Mouse (Mus musculus): ENCODE measurements around the gene 3110040M04Rik. TPM values are rescaled to one million over a fixed set of nuclear protein-coding genes. Genes with fewer than 3 reads are reported as not detected.
"Not testable (repeated sequence)": the region's sequence is repeated elsewhere in the genome, so short reads cannot be mapped to it uniquely, and the experiment has no call there.

3110040M04Rik gene
- polyA plus RNA-seq (2021): not detected

- DNase-seq (ENCODE audit: low read depth, low spot score); POLR2A ChIA-PET; in situ Hi-C loops (cut with MboI; ENCODE audit: low pct_unique_long_range_greater_than_20kb); ATAC-seq; H3K27me3 ChIP-seq; CTCF ChIA-PET: not testable (repeated sequence)
Observed at GRCm38 (mm10) chr1:151203818-151204217, at the start of gene 3110040M04Rik. Gene 3110040M04Rik, plus strand, starts transcription at chr1:151204121.

GRCm38 (mm10) chr1:151154131-151154530 lies 49.8 kb upstream of the 3110040M04Rik start:
- DNase-seq (ENCODE audit: low read depth, low spot score); ATAC-seq; in situ Hi-C loops (cut with MboI; ENCODE audit: low pct_unique_long_range_greater_than_20kb); H3K27me3 ChIP-seq; POLR2A ChIA-PET: not testable (repeated sequence)
- CTCF ChIA-PET: interaction anchor here (1.2 to 1.5 kb wide), 2 partner anchors 9 to 25 kb away, joined by 3 read pairs; no protein-coding TSS in a partner anchor

DNA sequence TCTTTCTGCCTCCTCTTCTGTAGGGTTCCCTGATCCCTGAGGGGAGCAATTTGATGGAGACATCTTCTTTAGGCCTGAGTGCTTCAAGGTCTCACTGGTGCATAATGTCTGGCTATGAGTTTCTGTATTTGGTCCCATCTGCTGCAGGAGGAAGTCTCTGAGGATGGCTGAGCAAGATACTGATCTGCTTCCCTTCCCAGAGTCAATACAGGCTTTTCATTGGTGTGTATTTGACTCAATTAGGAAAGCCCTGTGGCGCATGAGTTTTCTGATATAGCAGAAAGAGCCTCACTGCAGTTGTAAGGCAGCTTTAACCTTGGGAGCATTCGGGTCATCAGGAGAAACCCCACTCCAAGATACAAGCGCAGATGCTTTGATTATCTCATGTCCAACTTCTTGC lies 47.8 kb upstream of the 3110040M04Rik start:
- no peaks in the 10 kb centered on the region for H3K27me3 ChIP-seq
- ChIA-PET POLR2A (interaction anchor here (1.0 kb wide), 1 partner anchor 187 kb away, joined by 8 read pairs; no protein-coding TSS in a partner anchor), CTCF (interaction anchor here (1.0 to 1.3 kb wide), 2 partner anchors 64 to 78 kb away, joined by 3 to 4 read pairs; no protein-coding TSS in a partner anchor)
- DNase-seq (ENCODE audit: low read depth, low spot score) (no peak), ATAC-seq (no peak)
- TF ChIP-seq CTCF (IDR thresholded peaks at IDR 0.05): no peak
- in situ Hi-C loops (cut with MboI; ENCODE audit: low pct_unique_long_range_greater_than_20kb): loop anchor here (5.0 kb wide), 1 partner anchor 186 kb away; the partner anchor contains the start of gene Ivns1abp

GRCm38 (mm10) chr1:151156777-151157632 lies 46.9 kb upstream of the 3110040M04Rik start:
- ChIA-PET CTCF (interaction anchor here (1.0 to 2.0 kb wide), 8 partner anchors 9 to 95 kb away, joined by 3 to 8 read pairs (median 3); no protein-coding TSS in a partner anchor), POLR2A (interaction anchor here (0.6 to 2.0 kb wide), 3 partner anchors 185 to 188 kb away, joined by 3 to 8 read pairs (median 7); partner anchors contain the start of gene Ivns1abp)
- H3K27me3 ChIP-seq: no peaks in the 10 kb centered on the region
- in situ Hi-C loops (cut with MboI; ENCODE audit: low pct_unique_long_range_greater_than_20kb): loop anchor here (5.0 kb wide), 1 partner anchor 185 kb away; the partner anchor contains the start of gene Ivns1abp
- ATAC-seq (no peak), DNase-seq (ENCODE audit: low read depth, low spot score) (no peak)
- no peak for TF ChIP-seq CTCF (IDR thresholded peaks at IDR 0.05)

DNA sequence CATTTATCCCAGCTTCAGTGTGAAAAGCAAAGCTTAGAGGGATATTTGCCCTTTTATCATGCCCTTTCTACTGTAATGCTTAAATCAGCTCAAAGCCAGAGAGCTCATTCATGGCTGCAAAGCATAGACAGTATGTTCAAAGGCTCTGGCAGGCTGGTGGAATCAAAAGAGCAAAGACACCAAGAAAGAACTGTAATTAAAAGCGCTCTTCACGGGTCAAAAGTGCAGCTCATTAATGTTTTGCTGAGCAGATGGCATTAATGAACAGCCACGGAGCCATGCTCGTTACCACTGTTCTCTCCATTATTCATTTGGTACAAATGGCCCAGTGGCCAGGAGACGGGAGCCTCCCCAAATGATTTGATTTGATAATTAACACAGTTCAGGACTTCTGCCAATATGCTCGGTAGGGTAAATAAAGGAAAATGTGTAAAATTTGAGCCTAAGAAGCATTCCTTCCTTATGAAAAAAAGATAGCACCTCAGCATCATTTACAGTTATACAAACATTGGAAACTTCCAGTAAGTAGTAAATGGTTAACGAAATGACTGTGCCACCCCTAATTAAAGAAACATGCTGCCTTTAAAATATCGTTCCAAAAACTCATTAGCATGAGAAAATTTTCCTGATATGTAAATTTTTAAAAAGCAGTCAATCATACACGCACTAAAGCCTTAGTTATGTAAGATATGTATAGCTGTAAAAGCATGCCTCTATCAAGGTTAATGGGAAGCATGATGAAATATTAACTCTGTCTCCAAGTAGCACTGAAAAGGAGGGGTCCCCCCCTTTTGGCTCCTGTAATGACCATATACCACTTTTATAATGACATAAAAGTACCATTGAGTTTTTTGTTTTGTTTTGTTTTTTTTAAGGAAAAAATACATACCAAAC lies 45.7 kb upstream of the 3110040M04Rik start:
- POLR2A ChIA-PET: interaction anchor here (0.6 to 2.0 kb wide), 2 partner anchors 19 to 186 kb away, joined by 3 to 7 read pairs; partner anchors contain the start of gene Ivns1abp
- no peaks in the 10 kb centered on the region for H3K27me3 ChIP-seq
- CTCF ChIA-PET: interaction anchor here (0.9 to 2.0 kb wide), 8 partner anchors 8 to 96 kb away, joined by 3 to 8 read pairs (median 4); no protein-coding TSS in a partner anchor
- no peak for ATAC-seq
- no peak for TF ChIP-seq CTCF (IDR thresholded peaks at IDR 0.05)
- DNase-seq (ENCODE audit: low read depth, low spot score): peak; percentile 54
- in situ Hi-C loops (cut with MboI; ENCODE audit: low pct_unique_long_range_greater_than_20kb): loop anchor here (5.0 kb wide), 1 partner anchor 184 kb away; the partner anchor contains the start of gene Ivns1abp

DNA sequence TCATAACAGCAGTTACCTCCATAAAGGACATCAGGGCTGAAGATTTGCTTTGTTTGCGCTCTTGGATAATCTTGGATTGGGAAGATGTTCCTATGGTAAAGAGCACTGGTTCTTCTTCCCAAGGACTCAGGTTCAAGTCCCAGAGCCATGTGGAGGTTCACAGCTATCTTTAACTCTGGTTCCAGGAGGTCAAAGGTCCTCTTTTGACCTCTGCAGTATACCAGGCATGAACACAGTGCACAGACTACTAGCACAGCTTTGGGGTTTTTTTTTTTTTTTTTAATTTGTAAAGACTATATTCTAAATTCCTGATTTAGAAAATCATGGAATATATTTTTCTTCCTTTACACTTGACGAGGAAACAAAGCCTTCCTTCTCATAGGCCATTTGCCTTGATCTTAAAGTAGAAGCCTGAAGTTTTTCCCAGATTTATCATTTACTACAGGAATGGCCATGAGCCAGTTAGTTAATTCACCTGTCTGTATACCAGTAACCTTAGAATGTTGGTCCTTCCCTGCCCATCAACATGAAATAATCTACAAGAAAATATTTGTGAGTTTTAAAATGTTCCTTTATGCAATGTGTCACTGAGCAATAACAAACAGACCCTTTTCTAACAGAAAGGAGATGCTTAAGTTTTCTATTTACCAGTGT lies 44.9 kb upstream of the 3110040M04Rik start:
- CTCF ChIA-PET: interaction anchor here (2.0 kb wide), 1 partner anchor 9 kb away, joined by 8 read pairs; no protein-coding TSS in a partner anchor
- ATAC-seq: no peak
- no peaks in the 10 kb centered on the region for H3K27me3 ChIP-seq
- no peak for DNase-seq (ENCODE audit: low read depth, low spot score)
- in situ Hi-C loops (cut with MboI; ENCODE audit: low pct_unique_long_range_greater_than_20kb): loop anchor here (5.0 kb wide), 1 partner anchor 183 kb away; the partner anchor contains the start of gene Ivns1abp
- POLR2A ChIA-PET: interaction anchor here (2.0 kb wide), 1 partner anchor 186 kb away, joined by 7 read pairs; the partner anchor contains the start of gene Ivns1abp
- TF ChIP-seq CTCF (IDR thresholded peaks at IDR 0.05): no peak

DNA sequence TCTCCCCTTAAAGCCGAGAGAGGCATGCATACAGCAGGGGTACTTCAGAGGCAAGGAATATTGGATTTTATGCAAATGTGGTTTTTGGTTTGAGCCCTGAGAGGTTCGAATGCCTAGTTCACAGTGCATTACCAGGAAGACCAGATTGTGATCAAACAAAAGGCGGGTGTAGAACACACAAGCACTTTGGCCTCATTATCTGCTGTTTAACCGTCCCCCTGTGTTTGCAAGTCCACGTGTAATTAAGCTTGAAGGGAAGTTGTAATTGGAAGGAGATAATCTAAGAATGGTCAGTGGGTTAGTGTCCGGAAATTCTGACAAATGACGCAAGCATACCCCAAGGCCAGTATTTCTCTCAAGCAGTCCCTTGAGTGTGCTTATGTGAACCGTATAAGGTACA lies 37.9 kb upstream of the 3110040M04Rik start:
- in situ Hi-C loops (cut with MboI; ENCODE audit: low pct_unique_long_range_greater_than_20kb): loop anchor here (10.0 kb wide), 1 partner anchor 49 kb away; the partner anchor contains the start of gene Gm47996
- CTCF ChIA-PET: interaction anchor here (0.8 to 2.4 kb wide), 3 partner anchors 8 to 178 kb away, joined by 3 to 8 read pairs (median 5); partner anchors contain the start of gene Ivns1abp
- POLR2A ChIA-PET: interaction anchor here (1.6 kb wide), 1 partner anchor 181 kb away, joined by 4 read pairs; no protein-coding TSS in a partner anchor
- DNase-seq (ENCODE audit: low read depth, low spot score): no peak
- ATAC-seq: no peak
- TF ChIP-seq CTCF (IDR thresholded peaks at IDR 0.05): no peak
- H3K27me3 ChIP-seq: no peaks in the 10 kb centered on the region

DNA sequence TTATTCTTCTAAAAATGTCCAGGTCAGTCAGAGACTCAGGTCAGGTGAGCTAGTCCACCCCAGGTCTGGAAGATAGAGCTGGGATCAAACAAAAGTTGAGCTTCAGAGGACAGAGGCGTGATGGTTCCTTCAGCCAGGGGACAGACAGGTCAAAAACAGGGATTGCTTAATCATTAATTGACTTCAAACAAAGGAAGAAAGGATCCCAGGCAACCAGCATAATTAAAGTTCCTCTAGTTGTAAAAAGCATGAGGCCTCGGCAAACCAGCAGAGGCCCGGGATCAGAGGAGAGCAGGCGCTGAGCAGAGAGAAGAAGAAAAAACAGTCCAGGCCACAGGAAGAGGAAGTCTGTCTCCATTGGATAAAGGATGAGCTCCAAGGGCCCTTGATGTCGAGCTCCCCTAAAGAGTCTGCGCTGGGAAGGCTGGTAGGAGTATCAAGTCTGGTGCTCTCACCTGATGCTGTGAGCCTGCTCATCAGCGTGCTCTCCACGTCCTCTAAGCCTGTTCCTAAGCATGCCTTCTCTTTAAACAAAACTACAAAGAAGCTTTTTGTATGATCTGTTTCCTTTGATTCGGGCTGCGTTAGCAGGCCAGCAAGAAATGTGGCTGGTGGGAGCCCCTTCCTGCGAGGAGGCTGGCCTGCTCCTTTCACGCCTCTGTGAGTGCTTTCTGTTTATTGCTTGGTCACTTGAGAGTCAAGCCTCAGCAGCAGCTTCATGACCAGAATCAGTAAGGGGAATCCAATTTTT lies 36.4 kb upstream of the 3110040M04Rik start:
- ChIA-PET POLR2A (interaction anchor here (0.6 to 2.9 kb wide), 5 partner anchors 28 to 180 kb away, joined by 3 to 18 read pairs (median 4); partner anchors contain the start of gene Ivns1abp), CTCF (interaction anchor here (0.9 to 2.4 kb wide), 7 partner anchors 9 to 185 kb away, joined by 3 to 10 read pairs (median 5); no protein-coding TSS in a partner anchor)
- DNase-seq (ENCODE audit: low read depth, low spot score) (no peak), ATAC-seq (no peak)
- in situ Hi-C loops (cut with MboI; ENCODE audit: low pct_unique_long_range_greater_than_20kb): loop anchor here (10.0 kb wide), 1 partner anchor 47 kb away; the partner anchor contains the start of gene Gm47996
- no peak for TF ChIP-seq CTCF (IDR thresholded peaks at IDR 0.05)
- no peaks in the 10 kb centered on the region for H3K27me3 ChIP-seq

Data from Patski (cell line).